Mouse (Mus musculus) E14TG2a.4 (cell line): ENCODE data around the gene Cyb561d2.

ENCODE experiments used
- CTCF ChIP-seq: conservative IDR thresholded peaks from 2 replicates; pipeline ENCODE4 v1.5.1; 2014; ENCODE audit warnings: low read length
- NANOG ChIP-seq: IDR thresholded peaks from 2 replicates; pipeline ENCODE4 v1.6.1; 2014; ENCODE audit warnings: borderline replicate concordance, low read length, mixed read lengths

- TF ChIP-seq CTCF (no peak), NANOG (no peak)
These were observed 36.6 kb upstream of the Cyb561d2 start, which contains the start of gene Naa80 for GRCm38 (mm10) chr9:107578587-107578986.
